Mouse (Mus musculus): ENCODE results near the gene Klf5. TPM values are rescaled to one million over a fixed set of nuclear protein-coding genes. Genes with fewer than 3 reads are reported as not detected.

Klf5 gene
- polyA plus RNA-seq, 1 experiment, result 232 TPM

GRCm38 (mm10) chr14:99348175-99348764 is 49.8 kb downstream of the Klf5 start:
- H3K27me3 ChIP-seq (ENCODE audit: control insufficient read depth, insufficient read depth, low read length), result no peaks in the 10 kb centered on the region
- H3K4me1 ChIP-seq (ENCODE audit: control insufficient read depth, insufficient read depth, insufficient read length, low read length), result no peaks in the 10 kb centered on the region
- H3K4me3 ChIP-seq (ENCODE audit: low read depth, low read length), result no peak overlapping the region
- no peaks in the 10 kb centered on the region for H3K36me3 ChIP-seq (ENCODE audit: control insufficient read depth, insufficient read depth, low read length)
- no peak for TF ChIP-seq CTCF (IDR thresholded peaks at IDR 0.05; ENCODE audit: extremely low read depth, insufficient read length, insufficient replicate concordance, low read depth, low read length)
- TF ChIP-seq POLR2A (IDR thresholded peaks at IDR 0.05; ENCODE audit: low read depth, low read length), result no peak
- no peak overlapping the region for H3K27ac ChIP-seq (ENCODE audit: insufficient read depth, low read depth, low read length)
- WGBS, result 70% methylated on average over 13 of the region's 13 CpGs

GRCm38 (mm10) chr14:99349606-99350005 is 51.1 kb downstream of the Klf5 start:
- no peak for TF ChIP-seq CTCF (IDR thresholded peaks at IDR 0.05; ENCODE audit: extremely low read depth, insufficient read length, insufficient replicate concordance, low read depth, low read length)
- no peak for TF ChIP-seq POLR2A (IDR thresholded peaks at IDR 0.05; ENCODE audit: low read depth, low read length)
- no peaks in the 10 kb centered on the region for H3K4me1 ChIP-seq (ENCODE audit: control insufficient read depth, insufficient read depth, insufficient read length, low read length)
- no peak overlapping the region for H3K27ac ChIP-seq (ENCODE audit: insufficient read depth, low read depth, low read length)
- WGBS, result 89% methylated on average over 6 of the region's 6 CpGs
- H3K4me3 ChIP-seq (ENCODE audit: low read depth, low read length), result no peak overlapping the region
- H3K36me3 ChIP-seq (ENCODE audit: control insufficient read depth, insufficient read depth, low read length), result no peaks in the 10 kb centered on the region
- H3K27me3 ChIP-seq (ENCODE audit: control insufficient read depth, insufficient read depth, low read length), result no peaks in the 10 kb centered on the region

- Histone ChIP-seq H3K4me1 (ENCODE audit: control insufficient read depth, insufficient read depth, insufficient read length, low read length) (no peaks in the 10 kb centered on the region), H3K27ac (ENCODE audit: insufficient read depth, low read depth, low read length) (no peak overlapping the region), H3K27me3 (ENCODE audit: control insufficient read depth, insufficient read depth, low read length) (no peaks in the 10 kb centered on the region), H3K4me3 (ENCODE audit: low read depth, low read length) (no peak overlapping the region), H3K36me3 (ENCODE audit: control insufficient read depth, insufficient read depth, low read length) (no peaks in the 10 kb centered on the region)
- 74% methylated on average over 4 of the region's 4 CpGs for WGBS
- TF ChIP-seq POLR2A (IDR thresholded peaks at IDR 0.05; ENCODE audit: low read depth, low read length) (no peak), CTCF (IDR thresholded peaks at IDR 0.05; ENCODE audit: extremely low read depth, insufficient read length, insufficient replicate concordance, low read depth, low read length) (no peak)
These were observed 54.5 kb downstream of the Klf5 start for GRCm38 (mm10) chr14:99352989-99353388.

- Histone ChIP-seq H3K4me1 (ENCODE audit: control insufficient read depth, insufficient read depth, insufficient read length, low read length) (no peaks in the 10 kb centered on the region), H3K27me3 (ENCODE audit: control insufficient read depth, insufficient read depth, low read length) (no peaks in the 10 kb centered on the region), H3K36me3 (ENCODE audit: control insufficient read depth, insufficient read depth, low read length) (no peaks in the 10 kb centered on the region), H3K27ac (ENCODE audit: insufficient read depth, low read depth, low read length) (no peak overlapping the region), H3K4me3 (ENCODE audit: low read depth, low read length) (no peak overlapping the region)
- 90% methylated on average over 2 of the region's 2 CpGs for WGBS
- no peak for TF ChIP-seq POLR2A (IDR thresholded peaks at IDR 0.05; ENCODE audit: low read depth, low read length)
- TF ChIP-seq CTCF (IDR thresholded peaks at IDR 0.05; ENCODE audit: extremely low read depth, insufficient read length, insufficient replicate concordance, low read depth, low read length), result no peak
These were observed 55.6 kb downstream of the Klf5 start for GRCm38 (mm10) chr14:99354046-99354445.

GRCm38 (mm10) chr14:99354761-99355609 is 56.5 kb downstream of the Klf5 start:
- Histone ChIP-seq H3K27ac (ENCODE audit: insufficient read depth, low read depth, low read length) (no peak overlapping the region), H3K4me1 (ENCODE audit: control insufficient read depth, insufficient read depth, insufficient read length, low read length) (no peaks in the 10 kb centered on the region), H3K36me3 (ENCODE audit: control insufficient read depth, insufficient read depth, low read length) (no peaks in the 10 kb centered on the region), H3K27me3 (ENCODE audit: control insufficient read depth, insufficient read depth, low read length) (no peaks in the 10 kb centered on the region), H3K4me3 (ENCODE audit: low read depth, low read length) (no peak overlapping the region)
- no peak for TF ChIP-seq POLR2A (IDR thresholded peaks at IDR 0.05; ENCODE audit: low read depth, low read length)
- no peak for TF ChIP-seq CTCF (IDR thresholded peaks at IDR 0.05; ENCODE audit: extremely low read depth, insufficient read length, insufficient replicate concordance, low read depth, low read length)
- 92% methylated on average over 10 of the region's 10 CpGs for WGBS

GRCm38 (mm10) chr14:99355610-99355870 is 57.0 kb downstream of the Klf5 start:
- no peaks in the 10 kb centered on the region for H3K36me3 ChIP-seq (ENCODE audit: control insufficient read depth, insufficient read depth, low read length)
- H3K4me1 ChIP-seq (ENCODE audit: control insufficient read depth, insufficient read depth, insufficient read length, low read length), result no peaks in the 10 kb centered on the region
- no peaks in the 10 kb centered on the region for H3K27me3 ChIP-seq (ENCODE audit: control insufficient read depth, insufficient read depth, low read length)
- no peak overlapping the region for H3K27ac ChIP-seq (ENCODE audit: insufficient read depth, low read depth, low read length)
- H3K4me3 ChIP-seq (ENCODE audit: low read depth, low read length), result no peak overlapping the region
- 50% methylated on average over 1 of the region's 1 CpGs for WGBS
- TF ChIP-seq POLR2A (IDR thresholded peaks at IDR 0.05; ENCODE audit: low read depth, low read length) (no peak), CTCF (IDR thresholded peaks at IDR 0.05; ENCODE audit: extremely low read depth, insufficient read length, insufficient replicate concordance, low read depth, low read length) (no peak)

GRCm38 (mm10) chr14:99362956-99363355 is 64.5 kb downstream of the Klf5 start:
- H3K4me3 ChIP-seq (ENCODE audit: low read depth, low read length), result no peak overlapping the region
- TF ChIP-seq POLR2A (IDR thresholded peaks at IDR 0.05; ENCODE audit: low read depth, low read length) (no peak), CTCF (IDR thresholded peaks at IDR 0.05; ENCODE audit: extremely low read depth, insufficient read length, insufficient replicate concordance, low read depth, low read length) (no peak)
- H3K36me3 ChIP-seq (ENCODE audit: control insufficient read depth, insufficient read depth, low read length), result no peaks in the 10 kb centered on the region
- H3K27ac ChIP-seq (ENCODE audit: insufficient read depth, low read depth, low read length), result peak overlapping the region; percentile 42; the same call in 1 of the 2 replicates
- no peaks in the 10 kb centered on the region for H3K27me3 ChIP-seq (ENCODE audit: control insufficient read depth, insufficient read depth, low read length)
- 54% methylated on average over 5 of the region's 5 CpGs for WGBS
- H3K4me1 ChIP-seq (ENCODE audit: control insufficient read depth, insufficient read depth, insufficient read length, low read length), result peaks cover 4% of the 10 kb centered on the region; the same call in 1 of the 2 replicates
